Mouse (Mus musculus): ENCODE results near the gene 1110059E24Rik. TPM values are rescaled to one million over a fixed set of nuclear protein-coding genes. Genes with fewer than 3 reads are reported as not detected.
A peak's percentile ranks its signal among the peaks of the same experiment; 100 is the strongest.

1110059E24Rik gene
- polyA plus RNA-seq, 1 experiment from 2014 or later: 59.6 TPM

DNA sequence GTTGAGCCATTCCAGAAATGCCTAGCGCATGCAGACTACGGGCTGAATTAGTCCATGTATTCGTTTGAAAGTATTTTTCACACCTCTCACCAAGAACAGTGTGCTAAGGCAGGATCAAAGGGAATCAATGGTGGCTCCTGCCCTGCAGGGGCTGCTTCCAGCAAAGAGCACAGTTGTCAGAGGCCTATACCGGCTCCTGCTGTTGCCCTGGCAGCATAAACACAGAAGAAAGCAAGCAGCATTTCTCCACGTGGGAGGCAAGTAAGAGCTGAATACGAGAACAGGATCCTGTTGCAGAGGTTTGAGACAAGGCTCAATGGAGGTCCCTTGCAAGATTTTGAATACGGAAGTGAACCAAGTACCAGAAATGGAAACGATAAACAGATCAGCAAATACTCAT, 82.0 kb downstream of the 1110059E24Rik start:
- 35% methylated on average over 8 of the region's 8 CpGs for WGBS
- H3K4me1 ChIP-seq (ENCODE audit: control insufficient read depth, insufficient read depth, low read depth, low read length): peaks cover 3% of the 10 kb centered on the region; the same call in 1 of the 2 replicates
- ATAC-seq: peak; percentile 60; the same call in 1 of the 2 replicates
- H3K27ac ChIP-seq (ENCODE audit: low read depth, low read length): no peak overlapping the region
- H3K4me3 ChIP-seq (ENCODE audit: low read length): no peak overlapping the region
- no peaks in the 10 kb centered on the region for H3K9me3 ChIP-seq (ENCODE audit: control insufficient read depth, low read length)
- no peaks in the 10 kb centered on the region for H3K36me3 ChIP-seq (ENCODE audit: control insufficient read depth, insufficient read depth, low read length)
- H3K9ac ChIP-seq (ENCODE audit: low read depth, low read length): no peak overlapping the region
- H3K27me3 ChIP-seq (replicated peaks; ENCODE audit: control insufficient read depth, insufficient read depth, low read length): no peaks in the 10 kb centered on the region
- H3K4me2 ChIP-seq (ENCODE audit: low read length): no peak overlapping the region

DNA sequence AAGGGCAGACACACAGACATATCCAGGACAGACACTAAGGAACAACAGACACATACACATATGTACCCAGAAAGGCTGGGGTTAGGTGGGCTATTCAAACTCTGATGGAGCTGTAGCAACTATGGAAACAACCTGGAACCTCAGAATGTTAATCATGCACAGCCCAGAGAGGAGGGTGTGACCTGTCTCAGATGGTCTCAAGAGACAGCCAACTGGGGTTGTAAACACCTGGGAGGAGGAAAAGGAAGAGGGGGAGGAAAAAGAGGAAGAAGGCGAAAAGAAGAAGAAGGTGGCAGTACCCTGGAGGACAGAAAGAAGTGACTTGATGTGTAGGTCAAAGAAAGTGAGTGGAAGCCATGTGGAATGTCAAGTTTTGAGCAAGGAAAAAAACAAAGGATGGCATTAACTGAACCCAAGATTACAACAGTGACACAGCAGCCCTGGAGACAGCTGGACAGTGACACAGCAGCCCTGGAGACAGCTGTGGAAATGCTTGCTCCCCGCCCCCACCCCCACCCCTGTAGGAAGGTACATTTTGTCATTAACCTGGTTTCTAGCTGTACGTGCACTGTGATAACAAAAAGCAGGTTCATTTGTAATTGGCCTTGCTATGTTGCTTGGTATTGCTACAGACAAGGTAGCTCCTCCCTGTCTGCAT, 84.1 kb downstream of the 1110059E24Rik start:
- ATAC-seq: no peak
- no peak overlapping the region for H3K4me3 ChIP-seq (ENCODE audit: low read length)
- H3K4me1 ChIP-seq (ENCODE audit: control insufficient read depth, insufficient read depth, low read depth, low read length): peaks cover 3% of the 10 kb centered on the region; the same call in 1 of the 2 replicates
- H3K36me3 ChIP-seq (ENCODE audit: control insufficient read depth, insufficient read depth, low read length): no peaks in the 10 kb centered on the region
- no peaks in the 10 kb centered on the region for H3K27me3 ChIP-seq (replicated peaks; ENCODE audit: control insufficient read depth, insufficient read depth, low read length)
- H3K4me2 ChIP-seq (ENCODE audit: low read length): no peak overlapping the region
- no peaks in the 10 kb centered on the region for H3K9me3 ChIP-seq (ENCODE audit: control insufficient read depth, low read length)
- whole genome bisulfite sequencing: 83% methylated on average over 3 of the region's 3 CpGs
- H3K27ac ChIP-seq (ENCODE audit: low read depth, low read length): no peak overlapping the region
- H3K9ac ChIP-seq (ENCODE audit: low read depth, low read length): no peak overlapping the region

DNA sequence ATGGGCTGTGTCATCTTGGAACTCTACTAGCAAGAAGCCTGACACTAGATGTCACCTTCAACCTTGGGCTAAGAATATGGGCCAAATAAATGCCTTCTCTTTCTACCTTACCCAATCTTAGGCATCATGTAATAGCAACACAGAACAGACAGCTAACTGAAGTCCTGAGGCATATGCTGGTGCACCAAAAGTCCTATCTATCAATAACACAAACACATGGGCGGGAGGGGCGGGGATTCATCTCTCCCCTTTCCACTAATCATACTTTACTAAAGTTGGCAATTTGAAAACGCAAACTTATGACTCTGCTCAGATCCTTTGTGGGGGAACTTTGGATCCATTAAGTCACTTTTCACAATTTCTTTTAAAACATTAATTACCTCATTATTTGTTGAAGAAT, 84.8 kb downstream of the 1110059E24Rik start:
- Histone ChIP-seq H3K27ac (ENCODE audit: low read depth, low read length) (no peak overlapping the region), H3K9ac (ENCODE audit: low read depth, low read length) (no peak overlapping the region), H3K4me2 (ENCODE audit: low read length) (no peak overlapping the region), H3K4me1 (ENCODE audit: control insufficient read depth, insufficient read depth, low read depth, low read length) (peaks cover 3% of the 10 kb centered on the region; the same call in 1 of the 2 replicates), H3K27me3 (replicated peaks; ENCODE audit: control insufficient read depth, insufficient read depth, low read length) (no peaks in the 10 kb centered on the region), H3K9me3 (ENCODE audit: control insufficient read depth, low read length) (no peaks in the 10 kb centered on the region), H3K4me3 (ENCODE audit: low read length) (no peak overlapping the region), H3K36me3 (ENCODE audit: control insufficient read depth, insufficient read depth, low read length) (no peaks in the 10 kb centered on the region)
- ATAC-seq: no peak
- 89% methylated on average over 3 of the region's 3 CpGs for WGBS

DNA sequence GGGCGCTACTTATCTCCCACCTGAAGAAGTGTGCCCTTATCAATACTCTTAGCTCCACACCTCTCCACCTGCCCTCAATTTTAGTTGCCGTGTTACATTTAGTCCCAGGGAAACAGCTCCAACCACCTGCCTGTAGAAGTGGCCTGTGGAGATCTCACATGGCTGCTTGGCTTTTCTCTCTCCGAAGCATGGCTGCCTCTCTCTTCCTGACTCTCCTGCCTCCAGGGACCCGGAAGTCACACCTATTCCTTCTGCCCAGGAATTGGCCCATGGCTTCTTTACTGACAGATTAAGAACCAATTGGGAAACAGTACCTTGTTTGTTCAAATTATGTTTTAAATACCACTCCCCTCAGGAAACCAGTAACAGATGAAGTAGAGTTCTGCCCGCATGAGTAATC, 86.3 kb downstream of the 1110059E24Rik start:
- Histone ChIP-seq H3K27me3 (replicated peaks; ENCODE audit: control insufficient read depth, insufficient read depth, low read length) (no peaks in the 10 kb centered on the region), H3K4me2 (ENCODE audit: low read length) (no peak overlapping the region), H3K36me3 (ENCODE audit: control insufficient read depth, insufficient read depth, low read length) (no peaks in the 10 kb centered on the region), H3K9me3 (ENCODE audit: control insufficient read depth, low read length) (no peaks in the 10 kb centered on the region), H3K27ac (ENCODE audit: low read depth, low read length) (no peak overlapping the region), H3K4me3 (ENCODE audit: low read length) (no peak overlapping the region), H3K9ac (ENCODE audit: low read depth, low read length) (no peak overlapping the region), H3K4me1 (ENCODE audit: control insufficient read depth, insufficient read depth, low read depth, low read length) (peaks cover 3% of the 10 kb centered on the region; the same call in 1 of the 2 replicates)
- 94% methylated on average over 5 of the region's 5 CpGs for WGBS
- no peak for ATAC-seq

DNA sequence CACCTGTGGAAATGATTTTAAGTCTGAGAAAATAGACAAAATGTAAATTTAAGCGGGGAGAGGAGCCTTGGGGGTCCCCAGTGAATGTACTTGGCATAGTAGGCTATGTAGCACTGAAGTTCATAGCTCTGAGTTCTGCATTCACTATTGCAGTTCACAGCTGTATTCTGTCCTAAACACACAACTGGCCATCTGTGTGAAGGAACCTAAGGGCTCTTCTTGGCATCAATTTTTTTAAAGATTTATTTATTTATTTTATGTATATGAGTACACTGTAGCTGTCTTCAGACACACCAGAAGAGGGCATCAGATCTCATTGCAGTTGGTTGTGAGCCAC, 88.3 kb downstream of the 1110059E24Rik start:
- 0% methylated on average over 1 of the region's 1 CpGs for WGBS
- ATAC-seq: peak; percentile 65
- H3K9ac ChIP-seq (ENCODE audit: low read depth, low read length): no peak overlapping the region

DNA sequence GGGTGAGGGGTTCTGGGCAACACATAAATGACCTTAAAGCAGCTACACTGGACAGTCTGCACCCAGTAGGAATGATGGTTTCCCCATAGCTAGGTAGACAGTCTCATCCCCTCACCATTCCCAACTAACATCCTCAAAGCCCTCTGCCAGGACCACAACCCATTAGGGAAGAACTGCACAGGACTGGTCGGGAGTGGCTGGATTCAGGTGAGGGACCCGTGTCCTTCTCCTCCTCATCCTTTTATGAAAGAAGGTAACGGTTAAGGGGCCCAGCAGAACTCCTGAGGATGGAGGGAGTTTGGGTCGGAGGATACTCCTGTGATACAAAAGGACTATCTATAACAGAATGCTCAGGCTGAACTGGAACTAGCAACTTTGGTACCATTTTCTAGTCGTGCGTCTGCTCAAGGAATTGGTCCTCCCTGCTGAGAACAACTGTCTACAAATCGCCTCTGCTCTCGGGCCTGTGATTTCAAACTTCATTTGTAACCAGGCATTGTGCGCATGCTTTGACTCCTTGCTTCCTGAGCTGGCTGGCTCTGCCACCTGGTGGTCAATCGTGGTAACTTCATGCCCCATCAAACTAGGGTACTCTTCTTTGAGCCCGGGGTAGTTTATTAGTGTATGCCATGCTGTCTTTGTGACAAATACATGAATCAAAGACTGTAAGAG, 88.9 kb downstream of the 1110059E24Rik start:
- Histone ChIP-seq H3K4me3 (ENCODE audit: low read length) (no peak overlapping the region), H3K4me2 (ENCODE audit: low read length) (no peak overlapping the region; the same call in 1 of the 2 replicates), H3K4me1 (ENCODE audit: control insufficient read depth, insufficient read depth, low read depth, low read length) (no peaks in the 10 kb centered on the region), H3K27ac (ENCODE audit: low read depth, low read length) (no peak overlapping the region), H3K27me3 (replicated peaks; ENCODE audit: control insufficient read depth, insufficient read depth, low read length) (no peaks in the 10 kb centered on the region), H3K9ac (ENCODE audit: low read depth, low read length) (no peak overlapping the region), H3K9me3 (ENCODE audit: control insufficient read depth, low read length) (no peaks in the 10 kb centered on the region), H3K36me3 (ENCODE audit: control insufficient read depth, insufficient read depth, low read length) (no peaks in the 10 kb centered on the region)
- ATAC-seq: peak; percentile 89
- 25% methylated on average over 11 of the region's 11 CpGs for WGBS

More for the DNA sequence above, 88.3 kb downstream of the 1110059E24Rik start:
- Histone ChIP-seq H3K4me1 (ENCODE audit: control insufficient read depth, insufficient read depth, low read depth, low read length) (no peaks in the 10 kb centered on the region), H3K4me2 (ENCODE audit: low read length) (no peak overlapping the region), H3K27ac (ENCODE audit: low read depth, low read length) (no peak overlapping the region), H3K27me3 (replicated peaks; ENCODE audit: control insufficient read depth, insufficient read depth, low read length) (no peaks in the 10 kb centered on the region), H3K9me3 (ENCODE audit: control insufficient read depth, low read length) (no peaks in the 10 kb centered on the region), H3K36me3 (ENCODE audit: control insufficient read depth, insufficient read depth, low read length) (no peaks in the 10 kb centered on the region), H3K4me3 (ENCODE audit: low read length) (no peak overlapping the region)

DNA sequence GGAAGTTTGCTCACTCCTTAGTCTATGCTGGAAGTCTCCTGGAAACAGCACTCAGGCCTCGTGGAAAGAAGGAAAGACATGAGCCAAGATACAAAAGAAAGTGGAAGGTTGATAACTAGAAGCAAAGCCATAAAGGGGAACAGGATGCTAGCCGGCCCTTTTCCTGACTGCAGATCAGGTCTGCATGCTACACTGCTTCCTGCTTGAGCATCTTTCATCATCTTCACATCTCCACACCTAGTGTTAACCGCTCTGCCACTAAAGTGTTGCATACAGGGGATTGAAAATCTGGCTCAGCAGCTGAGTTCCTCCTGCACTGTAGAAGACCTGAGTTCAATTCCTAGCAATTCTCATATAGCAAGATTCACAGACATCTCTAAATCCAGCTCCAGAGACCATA, 89.8 kb downstream of the 1110059E24Rik start:
- Histone ChIP-seq H3K4me1 (ENCODE audit: control insufficient read depth, insufficient read depth, low read depth, low read length) (no peaks in the 10 kb centered on the region), H3K27me3 (replicated peaks; ENCODE audit: control insufficient read depth, insufficient read depth, low read length) (no peaks in the 10 kb centered on the region), H3K9ac (ENCODE audit: low read depth, low read length) (no peak overlapping the region), H3K4me3 (ENCODE audit: low read length) (no peak overlapping the region), H3K9me3 (ENCODE audit: control insufficient read depth, low read length) (no peaks in the 10 kb centered on the region), H3K36me3 (ENCODE audit: control insufficient read depth, insufficient read depth, low read length) (no peaks in the 10 kb centered on the region), H3K4me2 (ENCODE audit: low read length) (no peak overlapping the region), H3K27ac (ENCODE audit: low read depth, low read length) (no peak overlapping the region)
- ATAC-seq: no peak
- WGBS: 87% methylated on average over 3 of the region's 3 CpGs

DNA sequence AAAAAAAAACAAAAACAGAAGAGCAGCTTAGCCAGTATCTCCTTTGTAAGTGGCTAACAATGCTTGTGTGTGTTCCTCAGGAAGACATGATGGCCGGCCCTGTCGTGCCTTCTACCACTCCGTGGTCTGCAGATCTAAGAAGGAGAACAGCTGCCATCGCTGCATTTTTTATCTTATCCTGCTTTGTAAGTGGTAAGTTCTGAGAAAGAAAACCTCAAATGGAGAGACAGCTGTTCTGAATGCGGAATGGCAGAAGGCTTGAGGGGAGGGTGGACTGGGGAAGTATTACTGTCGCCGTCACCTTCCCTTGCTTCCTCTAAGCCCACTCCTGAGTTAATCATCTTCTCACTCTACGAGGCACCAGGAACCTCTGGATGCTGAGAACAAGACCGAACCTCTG, 100.0 kb downstream of the 1110059E24Rik start:
- H3K9ac ChIP-seq (ENCODE audit: low read depth, low read length): no peak overlapping the region
- no peaks in the 10 kb centered on the region for H3K27me3 ChIP-seq (replicated peaks; ENCODE audit: control insufficient read depth, insufficient read depth, low read length)
- H3K4me2 ChIP-seq (ENCODE audit: low read length): no peak overlapping the region
- no peaks in the 10 kb centered on the region for H3K9me3 ChIP-seq (ENCODE audit: control insufficient read depth, low read length)
- H3K4me3 ChIP-seq (ENCODE audit: low read length): no peak overlapping the region
- H3K27ac ChIP-seq (ENCODE audit: low read depth, low read length): no peak overlapping the region
- H3K36me3 ChIP-seq (ENCODE audit: control insufficient read depth, insufficient read depth, low read length): no peaks in the 10 kb centered on the region
- H3K4me1 ChIP-seq (ENCODE audit: control insufficient read depth, insufficient read depth, low read depth, low read length): no peaks in the 10 kb centered on the region
- WGBS: 74% methylated on average over 9 of the region's 9 CpGs
- no peak for ATAC-seq

DNA sequence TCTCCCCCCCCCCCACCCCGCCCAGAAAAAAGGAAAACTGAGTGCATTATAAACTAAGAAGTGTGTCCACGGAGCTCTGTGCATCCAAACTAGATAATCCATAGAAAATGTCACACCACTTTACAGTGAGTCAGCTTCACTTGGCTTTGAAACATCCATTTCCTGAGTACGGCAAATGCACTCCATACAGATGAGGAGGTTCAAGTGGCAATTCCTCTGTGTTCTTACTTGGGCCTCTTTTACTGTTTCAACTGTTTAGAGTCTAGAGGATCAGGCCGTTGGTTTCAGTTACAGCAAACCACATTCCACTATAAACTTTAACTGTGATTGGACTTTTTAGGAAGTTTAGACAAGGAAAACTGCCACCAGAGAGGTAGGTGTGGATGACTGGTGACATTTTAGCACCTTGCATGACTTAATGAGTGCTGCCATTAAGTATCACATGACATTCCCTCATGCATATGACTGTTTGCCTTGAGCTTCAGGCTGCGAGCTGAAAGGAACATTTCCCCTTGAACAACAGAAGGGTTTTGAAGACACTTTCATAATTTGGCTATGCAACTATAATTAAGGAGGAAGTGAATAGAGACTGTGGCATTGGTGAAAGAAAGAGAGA, 100.7 kb downstream of the 1110059E24Rik start:
- Histone ChIP-seq H3K4me1 (ENCODE audit: control insufficient read depth, insufficient read depth, low read depth, low read length) (no peaks in the 10 kb centered on the region), H3K9me3 (ENCODE audit: control insufficient read depth, low read length) (no peaks in the 10 kb centered on the region), H3K27ac (ENCODE audit: low read depth, low read length) (no peak overlapping the region), H3K27me3 (replicated peaks; ENCODE audit: control insufficient read depth, insufficient read depth, low read length) (no peaks in the 10 kb centered on the region), H3K36me3 (ENCODE audit: control insufficient read depth, insufficient read depth, low read length) (no peaks in the 10 kb centered on the region), H3K4me2 (ENCODE audit: low read length) (no peak overlapping the region), H3K9ac (ENCODE audit: low read depth, low read length) (no peak overlapping the region), H3K4me3 (ENCODE audit: low read length) (no peak overlapping the region)
- no peak for ATAC-seq
- whole genome bisulfite sequencing: 83% methylated on average over 4 of the region's 5 CpGs

Measured in hindbrain, embryonic 16.5 days (tissue).